Mouse (Mus musculus) heart, adult 11 months (tissue): Measurements from ENCODE around the gene Scrn1.

Experiments
- DNase-seq: peaks from one replicate; pipeline ENCODE4 v3.0.0; 2022

Scrn1 gene

GRCm38 (mm10) chr6:54471866-54472265 is 94.4 kb downstream of the Scrn1 start:
- peak; percentile 94 for DNase-seq

GRCm38 (mm10) chr6:54467371-54467770 is 98.9 kb downstream of the Scrn1 start:
- DNase-seq: peak; percentile 92

- DNase-seq: peak; percentile 78
Measured at GRCm38 (mm10) chr6:54464926-54465325, 101.4 kb downstream of the Scrn1 start.

GRCm38 (mm10) chr6:54463701-54464458 is 102.4 kb downstream of the Scrn1 start:
- peak; percentile 92 for DNase-seq

GRCm38 (mm10) chr6:54462766-54463165 is 103.5 kb downstream of the Scrn1 start:
- DNase-seq: peak; percentile 71

- DNase-seq: peak; percentile 97
Measured at GRCm38 (mm10) chr6:54460915-54461671, 105.2 kb downstream of the Scrn1 start.

- DNase-seq: peak; percentile 80
Measured at GRCm38 (mm10) chr6:54460172-54460914, 105.9 kb downstream of the Scrn1 start.

- DNase-seq: no peak
Measured at GRCm38 (mm10) chr6:54459661-54460060, 106.6 kb downstream of the Scrn1 start.
